Mouse (Mus musculus) hindbrain, embryonic 16.5 days (tissue): ENCODE results near the gene Kcnj6. TPM values are rescaled to one million over a fixed set of nuclear protein-coding genes. Genes with fewer than 3 reads are reported as not detected.

Experiments
- ATAC-seq: fragments of 200-750 bp; cut with Nextera tagmentation; 2 replicates; pipeline ENCODE4 v1.8.0; 2017; ENCODE audit warnings: moderate TSS enrichment, moderate library complexity
- H3K27ac ChIP-seq: fragments of 300-500 bp; sonication (generic); 2 replicates; pipeline ENCODE4 v1.5.1; 2014; ENCODE audit warnings: low read depth, mild to moderate bottlenecking, control low read depth, low read length, moderate library complexity
- H3K27me3 ChIP-seq: fragments of 300-500 bp; sonication (generic); replicated peaks from 2 replicates; pipeline ENCODE4 v1.6.1; 2014; ENCODE audit warnings: low read length; ENCODE audit not compliant: control insufficient read depth, insufficient read depth
- H3K36me3 ChIP-seq: fragments of 300-500 bp; sonication (generic); 2 replicates; pipeline ENCODE4 v1.6.1; 2014; ENCODE audit warnings: mild to moderate bottlenecking, low read length, moderate library complexity, mixed read lengths; ENCODE audit not compliant: control insufficient read depth, insufficient read depth
- H3K4me1 ChIP-seq: fragments of 300-500 bp; sonication (generic); 2 replicates; pipeline ENCODE4 v1.6.1; 2014; ENCODE audit warnings: low read depth, low read length; ENCODE audit not compliant: control insufficient read depth, insufficient read depth
- H3K4me2 ChIP-seq: fragments of 300-500 bp; sonication (generic); 2 replicates; pipeline ENCODE4 v1.6.1; 2014; ENCODE audit warnings: mild to moderate bottlenecking, low read length, control low read depth, moderate library complexity
- H3K4me3 ChIP-seq: fragments of 300-500 bp; sonication (generic); 2 replicates; pipeline ENCODE4 v1.5.1; 2014; ENCODE audit warnings: mild to moderate bottlenecking, low read length, control low read depth, moderate library complexity
- H3K9ac ChIP-seq: fragments of 300-500 bp; sonication (generic); 2 replicates; pipeline ENCODE4 v1.6.1; 2014; ENCODE audit warnings: low read depth, mild to moderate bottlenecking, control low read depth, low read length, moderate library complexity
- H3K9me3 ChIP-seq: fragments of 300-500 bp; sonication (generic); 2 replicates; pipeline ENCODE4 v1.6.1; 2014; ENCODE audit warnings: mild to moderate bottlenecking, low read length, moderate library complexity; ENCODE audit not compliant: control insufficient read depth
- WGBS: fragments of 180-500 bp; shearing (Covaris S2); extraction: QIAGEN DNeasy Blood & Tissue Kit; methylation state at CpG from one replicate; pipeline ENCODE4 v1.1.7; 2014; 5-methylcytosine and 5-hydroxymethylcytosine counted together
- polyA plus RNA-seq: library from polyadenylated mRNA; unstranded; fragments of >200 nt; fragmentation: Nextera tagmentation; extraction: Ambion mirVana; gene quantifications from 2 replicates; pipeline ENCODE4 v1.2.1, GENCODE M21; 2015

Gene Kcnj6
- polyA plus RNA-seq, 1 experiment from 2014 or later: 6.2 TPM

- 29% methylated on average over 9 of the region's 9 CpGs for WGBS
- H3K4me2 ChIP-seq: no peak overlapping the region
- no peak overlapping the region for H3K27ac ChIP-seq
- no peaks in the 10 kb centered on the region for H3K36me3 ChIP-seq
- no peak overlapping the region for H3K9ac ChIP-seq
- H3K4me1 ChIP-seq: peaks cover 6% of the 10 kb centered on the region
- no peaks in the 10 kb centered on the region for H3K9me3 ChIP-seq
- ATAC-seq: peak; percentile 79
- H3K4me3 ChIP-seq: no peak overlapping the region
- H3K27me3 ChIP-seq: no peaks in the 10 kb centered on the region
These were observed 124.8 kb downstream of the Kcnj6 start for GRCm38 (mm10) chr16:94872614-94873272.

- Histone ChIP-seq H3K4me3 (no peak overlapping the region), H3K9me3 (no peaks in the 10 kb centered on the region), H3K36me3 (no peaks in the 10 kb centered on the region), H3K9ac (no peak overlapping the region), H3K4me1 (peaks cover 9% of the 10 kb centered on the region), H3K27me3 (no peaks in the 10 kb centered on the region), H3K4me2 (no peak overlapping the region), H3K27ac (no peak overlapping the region)
- 74% methylated on average over 5 of the region's 5 CpGs for WGBS
- ATAC-seq: no peak
These were observed 129.1 kb downstream of the Kcnj6 start for GRCm38 (mm10) chr16:94868354-94868753.

DNA sequence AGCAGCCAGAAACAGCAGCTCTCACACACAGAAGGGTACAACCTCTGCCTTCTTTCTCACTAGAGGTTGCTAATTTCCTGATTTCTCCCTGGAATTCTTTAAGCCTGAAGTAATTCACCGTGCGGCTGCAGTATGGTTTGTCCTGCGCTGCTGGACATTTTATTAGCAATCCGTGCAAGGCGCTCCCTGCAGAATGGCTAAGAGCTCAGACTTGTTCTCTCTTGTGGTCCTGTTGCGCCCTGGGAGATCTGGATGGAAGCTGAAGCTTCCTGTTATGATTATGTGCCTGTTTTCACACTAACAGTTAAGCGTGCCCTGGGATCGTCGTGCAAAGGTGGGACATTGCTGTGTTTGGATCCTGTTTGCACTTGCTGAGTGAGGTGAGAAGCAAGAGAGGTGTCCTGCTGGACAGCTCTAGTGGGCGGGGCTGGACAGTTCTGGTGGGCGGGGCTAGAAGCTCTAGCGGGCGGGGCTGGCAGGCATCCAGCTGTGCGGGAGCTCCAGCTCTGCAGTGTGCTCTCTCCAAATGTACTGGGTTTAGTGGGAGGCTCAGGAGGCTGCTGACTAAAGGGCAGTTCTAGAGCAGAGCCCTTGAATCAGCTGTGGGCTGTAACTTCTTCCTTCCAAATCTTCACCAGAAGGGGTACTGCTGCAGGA lies 131.1 kb downstream of the Kcnj6 start:
- Histone ChIP-seq H3K4me2 (no peak overlapping the region), H3K27me3 (no peaks in the 10 kb centered on the region), H3K9ac (no peak overlapping the region), H3K36me3 (no peaks in the 10 kb centered on the region), H3K27ac (no peak overlapping the region), H3K9me3 (no peaks in the 10 kb centered on the region), H3K4me3 (no peak overlapping the region), H3K4me1 (peaks cover 3% of the 10 kb centered on the region; the same call in 1 of the 2 replicates)
- no peak for ATAC-seq
- WGBS: 40% methylated on average over 14 of the region's 14 CpGs

DNA sequence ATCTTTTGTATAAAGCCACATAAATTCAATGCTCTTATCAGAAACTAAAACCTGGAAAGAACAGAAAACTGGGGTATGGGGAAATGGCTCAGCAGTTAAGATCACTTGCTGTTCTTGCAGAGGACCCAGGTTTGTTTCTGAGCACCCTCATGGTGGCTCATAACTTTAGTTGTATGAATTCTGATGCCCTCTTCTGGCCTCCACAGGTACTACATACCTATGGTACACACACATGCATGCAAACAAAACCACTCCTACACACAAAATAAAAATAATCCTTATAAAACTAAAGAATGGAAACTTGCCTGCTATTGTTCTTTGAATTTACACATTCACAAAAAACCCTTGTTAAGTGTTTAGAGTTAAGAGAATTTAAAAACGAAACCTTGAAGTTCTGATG lies 131.7 kb downstream of the Kcnj6 start:
- no peak for ATAC-seq
- Histone ChIP-seq H3K4me3 (no peak overlapping the region), H3K4me1 (peaks cover 3% of the 10 kb centered on the region; the same call in 1 of the 2 replicates), H3K9ac (no peak overlapping the region), H3K27me3 (no peaks in the 10 kb centered on the region), H3K9me3 (no peaks in the 10 kb centered on the region), H3K4me2 (no peak overlapping the region), H3K27ac (no peak overlapping the region), H3K36me3 (no peaks in the 10 kb centered on the region)
- 88% methylated on average over 1 of the region's 1 CpGs for WGBS

- no peaks in the 10 kb centered on the region for H3K9me3 ChIP-seq
- H3K27ac ChIP-seq: no peak overlapping the region
- no peak for ATAC-seq
- H3K4me1 ChIP-seq: peaks cover 3% of the 10 kb centered on the region; the same call in 1 of the 2 replicates
- no peaks in the 10 kb centered on the region for H3K36me3 ChIP-seq
- H3K9ac ChIP-seq: no peak overlapping the region
- 90% methylated on average over 7 of the region's 7 CpGs for WGBS
- no peak overlapping the region for H3K4me2 ChIP-seq
- no peaks in the 10 kb centered on the region for H3K27me3 ChIP-seq
- no peak overlapping the region for H3K4me3 ChIP-seq
These were observed 132.4 kb downstream of the Kcnj6 start for GRCm38 (mm10) chr16:94865101-94865500.

DNA sequence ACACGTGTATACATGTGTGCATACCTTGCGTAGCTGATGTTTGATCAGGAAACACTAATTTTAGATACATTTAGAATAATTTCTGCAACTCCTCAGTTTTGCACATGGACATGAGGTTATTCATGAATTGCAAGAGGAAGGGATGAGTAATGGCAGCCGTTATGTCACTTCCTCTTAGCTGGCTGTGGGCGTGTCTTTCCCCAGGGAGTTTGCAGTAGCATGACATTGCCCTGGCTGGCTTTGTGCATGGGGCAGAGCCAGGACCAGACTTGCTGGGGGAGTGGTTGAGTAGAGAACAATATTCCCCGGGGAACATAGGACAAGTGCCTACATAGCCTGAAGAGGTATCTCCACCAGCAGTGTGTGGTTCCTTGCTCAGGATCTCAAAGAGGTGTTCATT lies 134.0 kb downstream of the Kcnj6 start:
- H3K27ac ChIP-seq: no peak overlapping the region
- WGBS: 94% methylated on average over 5 of the region's 5 CpGs

DNA sequence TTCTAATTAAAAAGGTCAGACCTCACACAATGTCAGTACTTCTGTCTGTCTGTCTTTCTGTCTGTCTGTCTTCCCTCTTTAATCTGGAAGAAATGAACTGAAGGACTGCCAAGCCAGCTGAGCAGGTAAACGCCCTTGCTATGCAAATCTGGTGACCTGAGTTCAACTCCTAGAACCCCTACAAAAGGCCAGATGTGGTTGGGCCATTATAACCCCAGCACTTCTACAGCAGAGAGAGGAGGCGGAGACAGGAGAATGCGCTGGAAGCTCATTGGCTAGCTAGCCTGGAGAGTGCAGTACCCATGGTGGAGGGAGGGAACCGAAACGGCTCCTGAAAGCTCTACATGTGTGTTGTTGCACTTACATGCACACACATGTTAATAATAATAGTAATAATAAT lies 141.5 kb downstream of the Kcnj6 start:
- no peaks in the 10 kb centered on the region for H3K36me3 ChIP-seq
- no peaks in the 10 kb centered on the region for H3K4me1 ChIP-seq
- H3K27me3 ChIP-seq: no peaks in the 10 kb centered on the region
- H3K9me3 ChIP-seq: no peaks in the 10 kb centered on the region
- no peak for ATAC-seq
- H3K4me3 ChIP-seq: no peak overlapping the region
- H3K9ac ChIP-seq: no peak overlapping the region
- 90% methylated on average over 5 of the region's 5 CpGs for WGBS
- no peak overlapping the region for H3K27ac ChIP-seq
- no peak overlapping the region for H3K4me2 ChIP-seq

More for the DNA sequence above, 134.0 kb downstream of the Kcnj6 start:
- no peaks in the 10 kb centered on the region for H3K9me3 ChIP-seq
- no peak overlapping the region for H3K4me2 ChIP-seq
- no peaks in the 10 kb centered on the region for H3K36me3 ChIP-seq
- H3K27me3 ChIP-seq: no peaks in the 10 kb centered on the region
- peaks cover 3% of the 10 kb centered on the region; the same call in 1 of the 2 replicates for H3K4me1 ChIP-seq
- H3K4me3 ChIP-seq: no peak overlapping the region
- ATAC-seq: no peak
- H3K9ac ChIP-seq: no peak overlapping the region

GRCm38 (mm10) chr16:94852407-94853160 lies 144.9 kb downstream of the Kcnj6 start:
- Histone ChIP-seq H3K4me3 (no peak overlapping the region), H3K4me1 (peaks cover 2% of the 10 kb centered on the region; the same call in 1 of the 2 replicates), H3K27me3 (no peaks in the 10 kb centered on the region), H3K9me3 (no peaks in the 10 kb centered on the region), H3K36me3 (no peaks in the 10 kb centered on the region), H3K27ac (no peak overlapping the region), H3K4me2 (no peak overlapping the region), H3K9ac (no peak overlapping the region)
- WGBS: 67% methylated on average over 19 of the region's 19 CpGs
- ATAC-seq: no peak

- Histone ChIP-seq H3K9ac (no peak overlapping the region), H3K27me3 (no peaks in the 10 kb centered on the region), H3K36me3 (no peaks in the 10 kb centered on the region), H3K27ac (no peak overlapping the region), H3K9me3 (no peaks in the 10 kb centered on the region), H3K4me2 (peak overlapping the region; percentile 20; the same call in 1 of the 2 replicates), H3K4me3 (no peak overlapping the region), H3K4me1 (peaks cover 2% of the 10 kb centered on the region; the same call in 1 of the 2 replicates)
- 22% methylated on average over 14 of the region's 14 CpGs for WGBS
- ATAC-seq: 0 out of 2 replicates have a peak, but pooled peaks have one; percentile 40
These were observed 147.1 kb downstream of the Kcnj6 start for GRCm38 (mm10) chr16:94850393-94850792.
